Mouse (Mus musculus) heart, adult 2 months (tissue): ENCODE data around the gene Gm17359.

Source experiments
- CTCF ChIP-seq: fragments of 200-600 bp; IDR thresholded peaks from 2 replicates; pipeline ENCODE4 v1.8.1; 2022; ENCODE audit warnings: antibody characterized with exemption, mild to moderate bottlenecking, moderate library complexity
- EP300 ChIP-seq: fragments of 200-500 bp; IDR thresholded peaks from 2 replicates; pipeline ENCODE4 v1.6.1; 2011; ENCODE audit warnings: low read depth, low read length, control low read depth; ENCODE audit not compliant: insufficient read depth
- POLR2A ChIP-seq: fragments of 200-500 bp; IDR thresholded peaks from 2 replicates; pipeline ENCODE4 v1.6.1; 2011; ENCODE audit warnings: mild to moderate bottlenecking, low read depth, low read length, control low read depth; ENCODE audit not compliant: insufficient read depth

DNA sequence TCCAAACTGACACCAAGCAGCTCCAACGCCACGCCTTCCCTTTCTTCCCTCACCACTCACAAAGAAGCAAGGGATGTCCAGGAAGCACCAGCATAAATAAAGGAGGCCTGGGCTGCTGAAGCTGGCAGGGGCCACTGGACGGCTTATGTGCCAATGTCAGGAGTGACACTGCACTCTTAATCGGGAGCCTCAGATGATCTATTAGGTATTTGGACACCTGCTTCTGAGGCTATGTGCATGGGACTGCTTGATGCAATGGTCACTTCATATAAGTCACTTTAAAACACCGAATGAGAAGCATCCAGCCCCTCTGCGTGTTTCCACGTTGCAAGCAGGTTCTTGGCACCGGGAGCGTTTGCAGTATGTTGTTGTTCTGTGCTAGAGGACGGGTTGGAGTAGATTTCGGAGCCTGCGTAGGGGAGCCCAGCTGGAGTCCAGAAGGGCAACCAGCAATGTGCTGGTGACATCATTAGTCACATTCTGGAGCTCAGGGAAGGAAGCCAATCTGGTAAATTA, 104.6 kb downstream of the Gm17359 start:
- TF ChIP-seq CTCF (no peak), POLR2A (no peak), EP300 (no peak)
